In the genomic region with DNA sequence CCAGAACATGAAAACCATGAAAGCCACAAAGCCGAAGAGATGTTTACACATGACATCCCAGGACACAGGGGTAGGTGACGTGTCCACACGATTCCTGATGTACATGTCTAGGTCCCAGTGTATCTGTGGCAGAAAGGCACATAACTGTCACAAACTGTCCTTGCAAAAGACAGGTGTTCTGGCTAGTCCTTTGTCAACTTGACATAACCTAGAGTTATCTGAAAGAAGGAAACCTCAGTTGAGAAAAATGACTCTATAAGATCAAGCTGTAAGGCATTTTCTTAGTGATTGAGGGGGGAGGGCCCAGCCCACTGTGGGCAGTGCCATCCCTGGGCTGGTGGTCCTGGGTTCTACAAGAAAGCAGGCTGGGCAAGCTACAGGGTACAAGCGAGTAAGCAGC, we compare ENCODE assay signal across 17 mouse cellular contexts. TPM values are rescaled to one million over a fixed set of nuclear protein-coding genes. Genes with fewer than 3 reads are reported as not detected.
DNase-seq lines count a peak whose midpoint lies in the region; ATAC-seq and TF ChIP-seq lines count a peak whose summit lies in the region.
"Had no signal": no experiment of that assay in that cellular context is flagged by ENCODE, and none has a peak within 500 bp of the region (broad histone marks: within the 10 kb centered on the region; RNA-seq: fewer than 3 reads in every experiment).

TSS of gene Gm20538 (minus strand) at position 101 of the 400 bp plus-strand sequence.

- 96% methylated on average over 4 of the region's 4 CpGs for WGBS in heart, embryonic 13.5 days
- 99% methylated on average over 4 of the region's 4 CpGs for WGBS in midbrain, embryonic 15.5 days

- no peak for DNase-seq in heart, postnatal 36 days
- DNase-seq in layer of hippocampus, adult 2 months (ENCODE audit: low spot score in 2 of 2): no peak
- DNase-seq in layer of hippocampus, adult 11-12 months (ENCODE audit: low spot score): no peak
- DNase-seq in left cerebral cortex, postnatal 10 days (ENCODE audit: extremely low spot score in 1 of 2, low spot score in 2 of 2): no peak
- DNase-seq: adrenal gland, postnatal 36 days; lung, adult 2 months; right cerebral cortex, postnatal 25 days; thymus, adult 2 months had no signal

- peaks cover 16% of the 10 kb centered on the region for H3K4me1 ChIP-seq in heart, embryonic 13.5 days
- no peaks in the 10 kb centered on the region for H3K4me1 ChIP-seq in cortical plate, adult 2 months (ENCODE audit: control insufficient read depth, insufficient read depth, low read length)
- H3K4me1 ChIP-seq in midbrain, embryonic 15.5 days: peaks cover 19% of the 10 kb centered on the region

- no peaks in the 10 kb centered on the region; the same call in 1 of the 2 replicates for H3K27me3 ChIP-seq in heart, embryonic 13.5 days (replicated peaks)
- no peaks in the 10 kb centered on the region for H3K27me3 ChIP-seq in midbrain, embryonic 15.5 days (replicated peaks)

- no peaks in the 10 kb centered on the region for H3K9me3 ChIP-seq in heart, embryonic 13.5 days
- no peaks in the 10 kb centered on the region for H3K9me3 ChIP-seq in midbrain, embryonic 15.5 days

- no peak within 1 kb of the TSS for H3K27ac ChIP-seq in heart, embryonic 13.5 days (replicated peaks)
- H3K27ac ChIP-seq in layer of hippocampus, adult 2 months: no peak within 1 kb of the TSS
- H3K27ac ChIP-seq in cortical plate, adult 2 months (ENCODE audit: insufficient read depth, low read length): no peak within 1 kb of the TSS
- H3K27ac ChIP-seq in midbrain, embryonic 15.5 days: no peak within 1 kb of the TSS

- no peak within 1 kb of the TSS for H3K9ac ChIP-seq in heart, embryonic 13.5 days
- H3K9ac ChIP-seq in midbrain, embryonic 15.5 days: no peak within 1 kb of the TSS

- H3K4me2 ChIP-seq in heart, embryonic 13.5 days: peak within 1 kb of the TSS; percentile 80; the same call in 1 of the 2 replicates
- H3K4me2 ChIP-seq in midbrain, embryonic 15.5 days: peak within 1 kb of the TSS; percentile 93; the same call in 1 of the 2 replicates

- TF ChIP-seq POLR2A in cortical plate, adult 2 months (IDR thresholded peaks at IDR 0.05; ENCODE audit: extremely low read depth, insufficient read depth, low read length): no peak

- intact Hi-C loops in heart, postnatal 36 days (cut with DNase I): no loop called here
- intact Hi-C loops in left cerebral cortex, postnatal 10 days (cut with DNase I): no loop called here

- TF ChIP-seq CTCF in layer of hippocampus, adult 2 months (conservative IDR thresholded peaks at IDR 0.05): no peak
- no peak for TF ChIP-seq CTCF in cortical plate, adult 2 months (IDR thresholded peaks at IDR 0.05; ENCODE audit: extremely low read depth, insufficient read depth, low read length)

- ATAC-seq in heart, embryonic 13.5 days (ENCODE audit: extremely low read depth, insufficient number of reproducible peaks, low FRiP score, low TSS enrichment): no peak
- ATAC-seq in midbrain, embryonic 15.5 days (replicated peaks): no peak
- ATAC-seq: intestine, embryonic 16.5 days had no signal

- peaks cover 61% of the 10 kb centered on the region for H3K36me3 ChIP-seq in heart, embryonic 13.5 days
- peaks cover 43% of the 10 kb centered on the region for H3K36me3 ChIP-seq in midbrain, embryonic 15.5 days (replicated peaks)

- H3K4me3 ChIP-seq in heart, embryonic 13.5 days: no peak within 1 kb of the TSS; the same call in 1 of the 2 replicates
- H3K4me3 ChIP-seq in layer of hippocampus, adult 2 months: peak within 1 kb of the TSS; percentile 85; the same call in 1 of the 2 replicates
- peak within 1 kb of the TSS; percentile 99; the same call in 1 of the 2 replicates for H3K4me3 ChIP-seq in cortical plate, adult 2 months (ENCODE audit: insufficient read depth, low read length)
- no peak within 1 kb of the TSS for H3K4me3 ChIP-seq in midbrain, embryonic 15.5 days

RNA-seq across cellular contexts. Expression of gene Gm20538, which starts in this region (rescaled TPM):
- not detected in 2 replicates for polyA plus RNA-seq in heart, embryonic 13.5 days (2015; fragmentation: Nextera tagmentation; extraction: Ambion mirVana)
- total RNA-seq in heart, postnatal 36 days (2021): not detected
- not detected for total RNA-seq in layer of hippocampus, adult 2 months (2021)
- not detected in 2 replicates for polyA plus RNA-seq in cortical plate, adult 2 months (2012; rRNA removed)
- polyA plus RNA-seq in midbrain, embryonic 15.5 days (2015; fragmentation: Nextera tagmentation; extraction: Ambion mirVana): not detected in 2 replicates
- total RNA-seq in left cerebral cortex, postnatal 10 days (2021): not detected
- total RNA-seq: adrenal gland, postnatal 36 days; left cerebral cortex, postnatal 36 days; megakaryocyte-erythroid progenitor cell, adult 5-6 weeks; MEL had no signal
- polyA plus RNA-seq: C2C12; forebrain, embryonic 11.5 days; intestine, embryonic 16.5 days; lung, adult 2 months had no signal

Comparison
In these comparisons a context has a peak if more than half of its experiments do, and no peak if none do; other contexts are left out.
1. H3K4me3 ChIP-seq: peak in layer of hippocampus, adult 2 months (single experiment) and cortical plate, adult 2 months (single experiment); none in heart, embryonic 13.5 days (single experiment) and midbrain, embryonic 15.5 days (single experiment).